In genomic region chr4:26402213-26402612, GRCm38 (mm10) we compare ENCODE assay signal across 17 mouse cellular contexts. TPM values are rescaled to one million over a fixed set of nuclear protein-coding genes. Genes with fewer than 3 reads are reported as not detected.
A peak's percentile ranks its signal among the peaks of the same experiment; 100 is the strongest.
DNase-seq lines count a peak whose midpoint lies in the region; ATAC-seq lines count a peak whose summit lies in the region.
"Had no signal": no experiment of that assay in that cellular context is flagged by ENCODE, and none has a peak within 500 bp of the region (broad histone marks: within the 10 kb centered on the region; RNA-seq: fewer than 3 reads in every experiment).

No protein-coding gene starts in this region.

- H3K36me3 ChIP-seq in neural tube, embryonic 15.5 days: no peaks in the 10 kb centered on the region
- no peaks in the 10 kb centered on the region for H3K36me3 ChIP-seq in hindbrain, embryonic 15.5 days
- H3K36me3 ChIP-seq: embryonic facial prominence, embryonic 13.5 days; limb, embryonic 12.5 days had no signal

- H3K4me3 ChIP-seq in neural tube, embryonic 15.5 days (replicated peaks): no peak overlapping the region
- no peak overlapping the region for H3K4me3 ChIP-seq in hindbrain, embryonic 15.5 days
- H3K4me3 ChIP-seq: embryonic facial prominence, embryonic 13.5 days; limb, embryonic 12.5 days had no signal

- no peak overlapping the region for H3K9ac ChIP-seq in neural tube, embryonic 15.5 days (replicated peaks)
- H3K9ac ChIP-seq in hindbrain, embryonic 15.5 days: no peak overlapping the region
- H3K9ac ChIP-seq: embryonic facial prominence, embryonic 13.5 days; limb, embryonic 12.5 days; liver, postnatal 0 days had no signal

- no peaks in the 10 kb centered on the region for H3K27me3 ChIP-seq in neural tube, embryonic 15.5 days (replicated peaks)
- H3K27me3 ChIP-seq in hindbrain, embryonic 15.5 days: no peaks in the 10 kb centered on the region
- H3K27me3 ChIP-seq: embryonic facial prominence, embryonic 13.5 days; limb, embryonic 12.5 days had no signal

- no peaks in the 10 kb centered on the region for H3K4me1 ChIP-seq in neural tube, embryonic 15.5 days
- H3K4me1 ChIP-seq in hindbrain, embryonic 15.5 days (replicated peaks): no peaks in the 10 kb centered on the region
- H3K4me1 ChIP-seq: embryonic facial prominence, embryonic 13.5 days; limb, embryonic 12.5 days had no signal

- H3K9me3 ChIP-seq in neural tube, embryonic 15.5 days (replicated peaks): no peaks in the 10 kb centered on the region
- H3K9me3 ChIP-seq in hindbrain, embryonic 15.5 days: no peaks in the 10 kb centered on the region
- H3K9me3 ChIP-seq: embryonic facial prominence, embryonic 13.5 days; limb, embryonic 12.5 days had no signal

- no peak for ATAC-seq in neural tube, embryonic 15.5 days (ENCODE audit: low FRiP score)
- peak; percentile 56; the same call in 1 of the 2 replicates for ATAC-seq in hindbrain, embryonic 15.5 days (ENCODE audit: low FRiP score, low read depth)
- ATAC-seq: activated CD4-positive, CD25-positive, alpha-beta regulatory T cell, adult 4 months; CD4-positive, CD25-positive, alpha-beta regulatory T cell, adult 4 months; inflammation-experienced regulatory T-cells, adult 6 months; liver, postnatal 0 days had no signal

- DNase-seq in neural tube, embryonic 10.5 days (ENCODE audit: extremely low spot score, low spot score): peak; percentile 22
- peak; percentile 92 to 95 for DNase-seq in cerebellum, postnatal 25 days
- DNase-seq in testis, postnatal 10 days (ENCODE audit: low spot score): no peak
- no peak for DNase-seq in gastrocnemius, postnatal 4 days (ENCODE audit: low spot score in 2 of 2)
- DNase-seq in adrenal gland, adult 18-20 months (ENCODE audit: low spot score in 2 of 2): no peak
- DNase-seq: gastrocnemius, postnatal 14 days; liver, postnatal 0 days; right cerebral cortex, postnatal 25 days; thymus, postnatal 14 days had no signal

- H3K27ac ChIP-seq in neural tube, embryonic 15.5 days (replicated peaks): no peak overlapping the region
- no peak overlapping the region for H3K27ac ChIP-seq in hindbrain, embryonic 15.5 days (replicated peaks)
- H3K27ac ChIP-seq: embryonic facial prominence, embryonic 13.5 days; kidney, postnatal 0 days; limb, embryonic 12.5 days had no signal

- H3K4me2 ChIP-seq in neural tube, embryonic 15.5 days: no peak overlapping the region
- H3K4me2 ChIP-seq in hindbrain, embryonic 15.5 days: no peak overlapping the region
- H3K4me2 ChIP-seq: embryonic facial prominence, embryonic 13.5 days; limb, embryonic 12.5 days had no signal

RNA-seq across cellular contexts. Expression of gene Manea, which starts 55.5 kb away (rescaled TPM):
- 14.5 and 15.0 TPM in 2 replicates for polyA plus RNA-seq in neural tube, embryonic 15.5 days (2015; fragmentation: Nextera tagmentation; extraction: Ambion mirVana)
- polyA plus RNA-seq in hindbrain, embryonic 15.5 days (2015; fragmentation: Nextera tagmentation; extraction: Ambion mirVana): 14.4 and 14.5 TPM in 2 replicates
- total RNA-seq in gastrocnemius, postnatal 4 days (2021): 10 to 100 TPM; 17.6 TPM
- 10 to 100 TPM; 13.1 to 14.2 TPM for total RNA-seq in adrenal gland, adult 18-20 months (2021)

Comparison
In these comparisons a context has a peak if more than half of its experiments do, and no peak if none do; other contexts are left out.
1. DNase-seq: peak in neural tube, embryonic 10.5 days (single experiment) and cerebellum, postnatal 25 days (2 of 2); none in testis, postnatal 10 days (single experiment), gastrocnemius, postnatal 4 days (0 of 2) and adrenal gland, adult 18-20 months (0 of 2).